Mouse (Mus musculus): ENCODE data around the gene Slc30a1.

Slc30a1 gene

GRCm38 (mm10) chr1:191932986-191933632 is 26.5 kb downstream of the Slc30a1 start:
- in situ Hi-C loops (cut with MboI, MseI) = no loop called here

- in situ Hi-C loops (cut with MboI, MseI) = no loop called here
Measured at GRCm38 (mm10) chr1:191943638-191944037, 37.1 kb downstream of the Slc30a1 start.

GRCm38 (mm10) chr1:191945341-191945740 is 38.8 kb downstream of the Slc30a1 start:
- in situ Hi-C loops (cut with MboI, MseI) = no loop called here

GRCm38 (mm10) chr1:191945756-191946155 is 39.2 kb downstream of the Slc30a1 start:
- in situ Hi-C loops (cut with MboI, MseI) = no loop called here

- in situ Hi-C loops (cut with MboI, MseI) = no loop called here
Measured at GRCm38 (mm10) chr1:191946261-191946660, 39.7 kb downstream of the Slc30a1 start.

GRCm38 (mm10) chr1:191946835-191947234 is 40.3 kb downstream of the Slc30a1 start:
- in situ Hi-C loops (cut with MboI, MseI) = no loop called here

- in situ Hi-C loops (cut with MboI, MseI) = no loop called here
Measured at GRCm38 (mm10) chr1:191947796-191948195, 41.2 kb downstream of the Slc30a1 start.

GRCm38 (mm10) chr1:191948600-191948999 is 42.0 kb downstream of the Slc30a1 start:
- in situ Hi-C loops (cut with MboI, MseI) = no loop called here

GRCm38 (mm10) chr1:191950611-191951010 is 44.0 kb downstream of the Slc30a1 start:
- in situ Hi-C loops (cut with MboI, MseI) = no loop called here

GRCm38 (mm10) chr1:191952733-191953335 is 46.3 kb downstream of the Slc30a1 start:
- in situ Hi-C loops (cut with MboI, MseI) = no loop called here

GRCm38 (mm10) chr1:191955101-191955500 is 48.5 kb downstream of the Slc30a1 start:
- in situ Hi-C loops (cut with MboI, MseI) = no loop called here

- in situ Hi-C loops (cut with MboI, MseI) = no loop called here
Measured at GRCm38 (mm10) chr1:191956261-191956660, 49.7 kb downstream of the Slc30a1 start.

GRCm38 (mm10) chr1:191956871-191957270 is 50.3 kb downstream of the Slc30a1 start:
- in situ Hi-C loops (cut with MboI, MseI) = no loop called here

- in situ Hi-C loops (cut with MboI, MseI) = no loop called here
Measured at GRCm38 (mm10) chr1:191957321-191957720, 50.8 kb downstream of the Slc30a1 start.

- in situ Hi-C loops (cut with MboI, MseI) = loop anchor here in 1 of 2 experiments (5.0 kb wide), 1 partner anchor 124 kb away; no protein-coding TSS in a partner anchor
Measured at GRCm38 (mm10) chr1:191960946-191961345, 54.4 kb downstream of the Slc30a1 start.
